Mouse (Mus musculus) embryo, embryonic 9.5 days (tissue): ENCODE results near the gene Zfp420.
A peak's percentile ranks its signal among the peaks of the same experiment; 100 is the strongest.

Source experiments
- DNase-seq: peaks from one replicate; pipeline ENCODE4 v3.0.0-alpha.2; 2017; ENCODE audit errors: extremely low spot score

Zfp420 gene

DNA sequence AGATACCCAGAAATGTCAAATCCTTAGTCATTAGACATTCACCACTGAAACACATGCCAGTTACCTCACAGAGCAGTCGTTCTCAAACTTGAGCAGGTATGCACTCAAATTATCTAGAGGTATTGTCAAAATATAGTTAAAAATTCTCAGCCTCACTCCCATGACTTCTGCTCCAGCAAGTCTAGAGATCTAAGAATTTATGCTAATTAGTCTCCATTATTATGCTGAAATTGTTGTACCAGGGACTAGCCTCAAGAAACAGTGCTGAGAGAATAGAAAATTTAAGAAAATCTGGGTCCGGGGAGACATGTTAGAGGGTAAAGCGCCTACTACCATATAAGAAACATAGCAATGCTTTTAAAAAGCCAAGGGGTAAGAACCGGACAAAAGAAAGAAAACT is 44.3 kb downstream of the Zfp420 start:
- DNase-seq = no peak

DNA sequence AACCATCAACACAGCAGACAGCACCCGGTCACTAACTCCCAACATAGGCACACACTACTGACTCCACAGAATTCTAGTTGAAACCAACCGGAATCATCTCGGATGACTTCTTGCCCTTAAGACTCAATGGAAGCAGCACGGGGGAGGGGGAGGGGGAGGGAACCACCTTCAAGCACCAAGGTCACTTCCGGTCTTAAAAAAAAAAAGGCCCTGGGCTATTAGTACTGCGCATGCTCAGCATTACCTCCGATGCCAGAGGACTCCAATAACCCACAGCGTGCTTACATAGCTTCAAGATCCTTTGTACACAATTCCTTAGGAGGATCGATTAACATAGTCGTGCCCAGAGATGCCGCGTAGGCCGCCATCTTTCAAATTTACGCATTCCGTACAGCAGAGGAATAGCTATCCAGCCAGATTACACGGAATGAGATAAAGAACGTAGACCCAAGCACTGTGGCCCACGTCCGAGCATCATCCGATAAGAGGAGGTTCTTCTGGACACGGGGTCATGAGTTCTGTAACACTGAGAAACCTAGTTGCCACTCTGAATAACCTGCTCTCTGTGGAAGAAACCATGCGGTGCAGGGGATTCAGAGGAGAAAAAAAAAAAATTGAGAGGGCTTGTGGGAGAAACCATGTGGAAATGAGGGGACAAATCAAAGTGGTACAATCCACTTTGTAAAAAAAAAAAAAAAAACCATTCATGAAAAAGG is 46.3 kb downstream of the Zfp420 start, which contains the start of gene Zfp27:
TSS of gene Zfp27 (minus strand) at position 607 of the 716 bp plus-strand sequence.
- DNase-seq = peak; percentile 85

DNA sequence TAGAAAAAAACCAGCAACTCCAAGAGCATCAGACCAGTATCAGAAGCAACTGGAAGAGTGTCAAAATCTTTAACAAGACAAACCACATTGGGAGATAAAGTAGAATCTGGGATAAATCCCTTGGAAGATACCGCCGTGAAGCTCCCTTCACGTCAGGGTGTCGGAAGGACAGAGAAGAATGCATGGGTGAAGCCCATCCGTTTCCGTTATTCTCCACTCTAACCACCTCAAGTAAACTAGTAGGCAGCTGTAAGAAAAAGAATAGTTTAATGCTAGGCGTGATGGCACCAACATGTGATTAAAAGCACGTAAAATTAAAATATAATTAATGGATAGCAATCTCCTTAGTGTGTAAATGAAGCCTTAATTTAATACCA is 46.9 kb downstream of the Zfp420 start:
- no peak for DNase-seq

GRCm38 (mm10) chr7:29907206-29907605 is 47.4 kb downstream of the Zfp420 start:
- DNase-seq = no peak

- DNase-seq = peak; percentile 93
Observed at GRCm38 (mm10) chr7:29908130-29908950, 48.6 kb downstream of the Zfp420 start, which contains the start of gene Zfp383. Zfp383 (plus strand) TSS chr7:29908223.

- no peak for DNase-seq
Observed at GRCm38 (mm10) chr7:29910252-29910651, 50.5 kb downstream of the Zfp420 start.

- DNase-seq = no peak
Observed at GRCm38 (mm10) chr7:29912172-29912571, 52.4 kb downstream of the Zfp420 start.

DNA sequence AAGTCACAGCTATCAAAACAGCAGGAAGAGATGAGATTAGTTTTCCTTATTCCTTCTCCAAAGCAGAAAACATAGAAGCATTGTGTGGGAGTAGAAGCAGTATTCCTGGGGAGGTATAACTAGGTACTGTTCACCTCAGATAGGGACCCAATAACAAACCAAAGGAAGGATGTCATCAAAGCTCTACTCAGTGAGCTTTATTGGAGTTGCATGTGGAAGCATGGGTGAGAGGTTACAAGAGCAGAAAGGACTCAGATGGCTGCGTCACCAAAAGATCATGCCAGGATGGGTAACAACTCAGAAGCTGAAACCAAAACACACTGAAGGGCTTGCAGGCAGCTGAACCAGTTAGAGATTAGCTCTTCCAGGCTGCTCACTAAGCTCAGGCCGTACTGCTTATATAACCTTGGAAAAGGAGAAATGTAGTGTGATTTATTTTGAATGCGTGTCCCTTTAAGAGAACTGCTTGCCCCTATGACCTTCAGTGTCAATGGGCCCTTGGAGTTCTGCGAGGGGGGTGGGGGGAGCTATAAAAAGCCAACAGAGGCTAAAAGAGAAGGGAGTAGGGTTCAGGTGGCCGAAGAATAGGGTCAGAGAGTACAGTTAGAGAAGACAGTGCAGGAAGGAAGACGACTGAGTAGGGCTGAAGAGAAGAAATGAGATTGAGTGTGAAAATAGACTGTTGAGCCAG is 57.7 kb downstream of the Zfp420 start:
- no peak for DNase-seq

DNA sequence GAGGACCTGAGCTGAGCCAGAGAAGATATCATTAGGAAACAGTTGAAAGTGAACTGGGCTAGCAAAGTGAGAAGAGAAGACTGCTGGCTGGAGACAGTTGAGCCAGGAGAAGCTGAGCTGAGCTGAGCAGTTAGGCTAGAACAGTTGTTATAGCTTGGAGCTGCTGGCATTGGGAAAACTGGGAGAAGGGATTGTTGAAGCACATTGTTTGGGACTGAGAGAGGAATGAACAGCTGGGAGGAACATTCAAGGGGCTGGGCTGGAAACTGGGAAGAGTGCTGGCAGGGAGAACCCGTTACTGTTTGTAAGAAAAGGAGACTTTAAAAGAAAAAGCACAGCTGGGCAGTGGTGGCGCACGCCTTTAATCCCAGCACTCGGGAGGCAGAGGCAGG is 58.3 kb downstream of the Zfp420 start:
- no peak for DNase-seq

- DNase-seq = no peak
Observed at GRCm38 (mm10) chr7:29921439-29922093, 61.8 kb downstream of the Zfp420 start.

GRCm38 (mm10) chr7:29922780-29923179 is 63.0 kb downstream of the Zfp420 start:
- no peak for DNase-seq
